Mouse (Mus musculus): ENCODE data around the gene Ltbp4. TPM values are rescaled to one million over a fixed set of nuclear protein-coding genes. Genes with fewer than 3 reads are reported as not detected.

The Ltbp4 gene
- polyA plus RNA-seq, 1 experiment: 76.9 TPM

GRCm38 (mm10) chr7:27328648-27329047, 8.8 kb downstream of the Ltbp4 start:
- Histone ChIP-seq H3K4me3 (ENCODE audit: insufficient read depth, low read depth, low read length) (no peak overlapping the region), H3K36me3 (ENCODE audit: control insufficient read depth, insufficient read depth, low read length) (no peaks in the 10 kb centered on the region), H3K27ac (ENCODE audit: insufficient read depth, low read depth, low read length) (no peak overlapping the region), H3K27me3 (replicated peaks; ENCODE audit: control insufficient read depth, insufficient read depth, low read length) (no peaks in the 10 kb centered on the region), H3K4me1 (ENCODE audit: control insufficient read depth, insufficient read depth, low read length) (peaks cover 8% of the 10 kb centered on the region; the same call in 1 of the 2 replicates)
- TF ChIP-seq CTCF (conservative IDR thresholded peaks at IDR 0.05; ENCODE audit: insufficient read depth, insufficient read length, low read depth, low read length): no peak
- TF ChIP-seq POLR2A (IDR thresholded peaks at IDR 0.05; ENCODE audit: low read depth, low read length): no peak
- DNase-seq: peak; percentile 66
- 39% methylated on average over 16 of the region's 16 CpGs for WGBS

- peak; percentile 52 for DNase-seq
- WGBS: 86% methylated on average over 11 of the region's 11 CpGs
- TF ChIP-seq POLR2A (IDR thresholded peaks at IDR 0.05; ENCODE audit: low read depth, low read length) (no peak), CTCF (conservative IDR thresholded peaks at IDR 0.05; ENCODE audit: insufficient read depth, insufficient read length, low read depth, low read length) (no peak)
- Histone ChIP-seq H3K4me3 (ENCODE audit: insufficient read depth, low read depth, low read length) (no peak overlapping the region), H3K27me3 (replicated peaks; ENCODE audit: control insufficient read depth, insufficient read depth, low read length) (no peaks in the 10 kb centered on the region), H3K27ac (ENCODE audit: insufficient read depth, low read depth, low read length) (no peak overlapping the region), H3K4me1 (ENCODE audit: control insufficient read depth, insufficient read depth, low read length) (peaks cover 8% of the 10 kb centered on the region; the same call in 1 of the 2 replicates), H3K36me3 (ENCODE audit: control insufficient read depth, insufficient read depth, low read length) (no peaks in the 10 kb centered on the region)
Observed at GRCm38 (mm10) chr7:27328161-27328560, 9.3 kb downstream of the Ltbp4 start.

- no peaks in the 10 kb centered on the region for H3K27me3 ChIP-seq (replicated peaks; ENCODE audit: control insufficient read depth, insufficient read depth, low read length)
- peaks cover 3% of the 10 kb centered on the region; the same call in 1 of the 2 replicates for H3K4me1 ChIP-seq (ENCODE audit: control insufficient read depth, insufficient read depth, low read length)
- DNase-seq: no peak
- no peaks in the 10 kb centered on the region for H3K36me3 ChIP-seq (ENCODE audit: control insufficient read depth, insufficient read depth, low read length)
- no peak for TF ChIP-seq CTCF (conservative IDR thresholded peaks at IDR 0.05; ENCODE audit: insufficient read depth, insufficient read length, low read depth, low read length)
- no peak for TF ChIP-seq POLR2A (IDR thresholded peaks at IDR 0.05; ENCODE audit: low read depth, low read length)
- no peak overlapping the region for H3K4me3 ChIP-seq (ENCODE audit: insufficient read depth, low read depth, low read length)
- H3K27ac ChIP-seq (ENCODE audit: insufficient read depth, low read depth, low read length): no peak overlapping the region
- 95% methylated on average over 8 of the region's 8 CpGs for WGBS
Observed at GRCm38 (mm10) chr7:27327500-27327899, 10.0 kb downstream of the Ltbp4 start.

GRCm38 (mm10) chr7:27326101-27326880, 11.2 kb downstream of the Ltbp4 start:
- no peaks in the 10 kb centered on the region for H3K27me3 ChIP-seq (replicated peaks; ENCODE audit: control insufficient read depth, insufficient read depth, low read length)
- TF ChIP-seq CTCF (conservative IDR thresholded peaks at IDR 0.05; ENCODE audit: insufficient read depth, insufficient read length, low read depth, low read length) (no peak), POLR2A (IDR thresholded peaks at IDR 0.05; ENCODE audit: low read depth, low read length) (no peak)
- no peaks in the 10 kb centered on the region for H3K36me3 ChIP-seq (ENCODE audit: control insufficient read depth, insufficient read depth, low read length)
- no peak overlapping the region for H3K27ac ChIP-seq (ENCODE audit: insufficient read depth, low read depth, low read length)
- peak; percentile 73 for DNase-seq
- 66% methylated on average over 34 of the region's 34 CpGs for WGBS
- no peaks in the 10 kb centered on the region for H3K4me1 ChIP-seq (ENCODE audit: control insufficient read depth, insufficient read depth, low read length)
- H3K4me3 ChIP-seq (ENCODE audit: insufficient read depth, low read depth, low read length): no peak overlapping the region

- Histone ChIP-seq H3K27ac (ENCODE audit: insufficient read depth, low read depth, low read length) (peak overlapping the region; percentile 12; the same call in 1 of the 2 replicates), H3K36me3 (ENCODE audit: control insufficient read depth, insufficient read depth, low read length) (no peaks in the 10 kb centered on the region), H3K4me1 (ENCODE audit: control insufficient read depth, insufficient read depth, low read length) (no peaks in the 10 kb centered on the region), H3K4me3 (ENCODE audit: insufficient read depth, low read depth, low read length) (peak overlapping the region; percentile 13; the same call in 1 of the 2 replicates), H3K27me3 (replicated peaks; ENCODE audit: control insufficient read depth, insufficient read depth, low read length) (no peaks in the 10 kb centered on the region)
- DNase-seq: peak; percentile 92
- TF ChIP-seq POLR2A (IDR thresholded peaks at IDR 0.05; ENCODE audit: low read depth, low read length): no peak
- no peak for TF ChIP-seq CTCF (conservative IDR thresholded peaks at IDR 0.05; ENCODE audit: insufficient read depth, insufficient read length, low read depth, low read length)
- WGBS: 3% methylated on average over 24 of the region's 24 CpGs
Observed at GRCm38 (mm10) chr7:27325697-27326096, 11.8 kb downstream of the Ltbp4 start.

- H3K27me3 ChIP-seq (replicated peaks; ENCODE audit: control insufficient read depth, insufficient read depth, low read length): no peaks in the 10 kb centered on the region
- H3K4me1 ChIP-seq (ENCODE audit: control insufficient read depth, insufficient read depth, low read length): no peaks in the 10 kb centered on the region
- 65% methylated on average over 19 of the region's 20 CpGs for WGBS
Observed at GRCm38 (mm10) chr7:27324928-27325327, 12.6 kb downstream of the Ltbp4 start.

GRCm38 (mm10) chr7:27324161-27324560, 13.3 kb downstream of the Ltbp4 start:
- TF ChIP-seq CTCF (conservative IDR thresholded peaks at IDR 0.05; ENCODE audit: insufficient read depth, insufficient read length, low read depth, low read length): no peak
- no peak for TF ChIP-seq POLR2A (IDR thresholded peaks at IDR 0.05; ENCODE audit: low read depth, low read length)
- no peak for DNase-seq

More at GRCm38 (mm10) chr7:27324928-27325327, 12.6 kb downstream of the Ltbp4 start:
- TF ChIP-seq POLR2A (IDR thresholded peaks at IDR 0.05; ENCODE audit: low read depth, low read length) (no peak), CTCF (conservative IDR thresholded peaks at IDR 0.05; ENCODE audit: insufficient read depth, insufficient read length, low read depth, low read length) (no peak)
- Histone ChIP-seq H3K36me3 (ENCODE audit: control insufficient read depth, insufficient read depth, low read length) (no peaks in the 10 kb centered on the region), H3K27ac (ENCODE audit: insufficient read depth, low read depth, low read length) (no peak overlapping the region), H3K4me3 (ENCODE audit: insufficient read depth, low read depth, low read length) (no peak overlapping the region)
- DNase-seq: no peak

More at GRCm38 (mm10) chr7:27324161-27324560, 13.3 kb downstream of the Ltbp4 start:
- WGBS: 95% methylated on average over 11 of the region's 11 CpGs
- Histone ChIP-seq H3K36me3 (ENCODE audit: control insufficient read depth, insufficient read depth, low read length) (no peaks in the 10 kb centered on the region), H3K4me1 (ENCODE audit: control insufficient read depth, insufficient read depth, low read length) (no peaks in the 10 kb centered on the region), H3K27me3 (replicated peaks; ENCODE audit: control insufficient read depth, insufficient read depth, low read length) (no peaks in the 10 kb centered on the region), H3K4me3 (ENCODE audit: insufficient read depth, low read depth, low read length) (no peak overlapping the region), H3K27ac (ENCODE audit: insufficient read depth, low read depth, low read length) (no peak overlapping the region)

All from kidney, adult 2 months (tissue).